Mouse (Mus musculus) stomach, embryonic 14.5 days (tissue): ENCODE data around the gene Cops4. TPM values are rescaled to one million over a fixed set of nuclear protein-coding genes. Genes with fewer than 3 reads are reported as not detected.
A peak's percentile ranks its signal among the peaks of the same experiment; 100 is the strongest.

Source experiments
- ATAC-seq: fragments of 200-750 bp; cut with Nextera tagmentation; 2 replicates; pipeline ENCODE4 v1.8.0; 2017; ENCODE audit warnings: low read depth, moderate TSS enrichment; ENCODE audit not compliant: insufficient number of reproducible peaks, insufficient read depth, low FRiP score
- H3K27ac ChIP-seq: fragments of 300-500 bp; sonication (generic); 2 replicates; pipeline ENCODE4 v1.5.1; 2014; ENCODE audit warnings: mild to moderate bottlenecking, low read length, moderate library complexity, mixed read lengths
- H3K27me3 ChIP-seq: fragments of 300-500 bp; sonication (generic); 2 replicates; pipeline ENCODE4 v1.6.1; 2014; ENCODE audit warnings: low read length, control low read depth, mixed read lengths; ENCODE audit not compliant: control insufficient read depth, insufficient read depth
- H3K36me3 ChIP-seq: fragments of 300-500 bp; sonication (generic); 2 replicates; pipeline ENCODE4 v1.6.1; 2014; ENCODE audit warnings: mild to moderate bottlenecking, control low read depth, low read length, moderate library complexity, mixed read lengths; ENCODE audit not compliant: control insufficient read depth, insufficient read depth
- H3K4me1 ChIP-seq: fragments of 300-500 bp; sonication (generic); 2 replicates; pipeline ENCODE4 v1.6.1; 2014; ENCODE audit warnings: low read length, control low read depth, mixed read lengths; ENCODE audit not compliant: control insufficient read depth, insufficient read depth
- H3K4me2 ChIP-seq: fragments of 300-500 bp; sonication (generic); replicated peaks from 2 replicates; pipeline ENCODE4 v1.6.1; 2014; ENCODE audit warnings: low read depth, low read length, control low read depth
- H3K4me3 ChIP-seq: fragments of 300-500 bp; sonication (generic); 2 replicates; pipeline ENCODE4 v1.5.1; 2014; ENCODE audit warnings: low read depth, low read length, control low read depth
- H3K9ac ChIP-seq: fragments of 300-500 bp; sonication (generic); replicated peaks from 2 replicates; pipeline ENCODE4 v1.6.1; 2014; ENCODE audit warnings: low read depth, mild to moderate bottlenecking, control low read depth, low read length, moderate library complexity, mixed read lengths
- H3K9me3 ChIP-seq: fragments of 300-500 bp; sonication (generic); 2 replicates; pipeline ENCODE4 v1.6.1; 2016; ENCODE audit warnings: low read depth, low read length, control low read depth; ENCODE audit not compliant: control insufficient read depth
- WGBS: fragments of 180-500 bp; shearing (Covaris S2); extraction: QIAGEN DNeasy Blood & Tissue Kit; methylation state at CpG from one replicate; pipeline ENCODE4 v1.1.7; 2014; 5-methylcytosine and 5-hydroxymethylcytosine counted together
- polyA plus RNA-seq: library from polyadenylated mRNA; unstranded; fragments of >200 nt; fragmentation: Nextera tagmentation; extraction: Ambion mirVana; gene quantifications from 2 replicates; pipeline ENCODE4 v1.2.1, GENCODE M21; 2014

Gene Cops4
- polyA plus RNA-seq, 1 experiment from 2014 or later, result 187 TPM

DNA sequence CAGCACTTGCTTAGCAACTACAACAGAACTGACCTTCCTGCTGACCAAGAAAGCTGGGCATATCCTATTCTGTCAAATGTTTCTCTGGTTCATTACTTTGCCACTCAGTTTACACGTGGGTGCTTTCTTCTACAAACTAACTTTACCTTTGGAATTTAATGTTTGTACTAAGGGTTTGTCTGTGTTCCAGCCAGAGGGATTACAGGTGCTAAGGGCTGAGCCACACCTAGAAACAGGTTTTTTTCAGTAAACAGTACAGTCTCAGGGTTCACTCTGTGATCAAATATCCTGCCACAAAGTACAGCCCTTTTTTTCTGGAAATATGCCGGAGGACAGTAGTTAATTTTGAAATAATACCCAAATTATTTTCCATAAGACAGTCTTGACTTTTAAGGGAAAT, 30.1 kb downstream of the Cops4 start:
- WGBS, result 54% methylated on average over 2 of the region's 2 CpGs
- Histone ChIP-seq H3K4me3 (no peak overlapping the region), H3K27ac (peak overlapping the region; percentile 78), H3K9me3 (no peaks in the 10 kb centered on the region), H3K9ac (no peak overlapping the region), H3K27me3 (no peaks in the 10 kb centered on the region), H3K4me2 (no peak overlapping the region), H3K36me3 (peaks cover 50% of the 10 kb centered on the region), H3K4me1 (0 out of 2 replicates have a peak, but pooled peaks cover 5% of the 10 kb centered on the region)
- ATAC-seq, result peak; percentile 82

DNA sequence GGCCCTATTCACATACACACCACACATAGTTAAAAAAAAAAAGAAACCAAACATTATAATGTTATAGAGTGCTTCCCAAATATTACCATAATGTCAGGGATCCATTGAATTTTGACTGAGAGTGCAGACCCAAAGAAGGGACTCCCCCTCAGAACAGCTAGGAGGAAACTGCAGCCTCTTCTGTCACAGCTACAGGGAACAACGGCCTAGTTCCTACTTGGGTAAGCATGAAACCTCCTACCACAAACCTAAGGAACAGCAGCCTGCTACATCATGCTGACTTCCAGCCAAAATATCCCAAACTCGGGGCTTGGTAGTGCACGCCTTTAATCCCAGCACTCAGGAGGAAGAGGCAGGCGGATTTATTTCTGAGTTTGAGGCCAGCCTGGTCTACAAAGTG, 31.2 kb downstream of the Cops4 start:
- no peak for ATAC-seq
- no peak overlapping the region for H3K27ac ChIP-seq

DNA sequence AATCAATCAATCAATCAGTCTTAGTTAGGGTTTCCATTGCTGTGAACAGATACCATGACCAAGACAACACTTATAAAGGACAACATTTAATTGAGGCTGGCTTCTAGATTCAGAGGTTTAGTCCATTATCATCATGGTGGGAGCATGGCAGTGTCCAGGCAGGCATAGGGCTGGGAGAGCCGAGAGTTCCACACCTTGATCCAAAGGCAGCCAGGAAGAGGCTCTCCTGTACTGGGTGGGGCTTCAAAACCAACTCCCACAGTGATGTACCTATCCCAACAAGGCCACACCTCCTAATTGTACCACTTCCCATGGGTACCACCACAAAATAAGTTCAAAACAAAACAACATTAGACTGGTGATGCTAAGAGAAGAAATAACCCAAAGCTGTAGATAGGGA, 32.0 kb downstream of the Cops4 start:
- ATAC-seq, result no peak
- Histone ChIP-seq H3K36me3 (peaks cover 34% of the 10 kb centered on the region), H3K4me2 (no peak overlapping the region), H3K4me1 (0 out of 2 replicates have a peak, but pooled peaks cover 5% of the 10 kb centered on the region), H3K27ac (no peak overlapping the region), H3K27me3 (no peaks in the 10 kb centered on the region), H3K4me3 (no peak overlapping the region), H3K9me3 (no peaks in the 10 kb centered on the region), H3K9ac (no peak overlapping the region)
- 95% methylated on average over 1 of the region's 1 CpGs for WGBS

More for the DNA sequence above, 31.2 kb downstream of the Cops4 start:
- Histone ChIP-seq H3K4me1 (0 out of 2 replicates have a peak, but pooled peaks cover 5% of the 10 kb centered on the region), H3K9me3 (no peaks in the 10 kb centered on the region), H3K36me3 (peaks cover 43% of the 10 kb centered on the region), H3K9ac (no peak overlapping the region), H3K27me3 (no peaks in the 10 kb centered on the region), H3K4me3 (no peak overlapping the region), H3K4me2 (no peak overlapping the region)
- 93% methylated on average over 4 of the region's 4 CpGs for WGBS

DNA sequence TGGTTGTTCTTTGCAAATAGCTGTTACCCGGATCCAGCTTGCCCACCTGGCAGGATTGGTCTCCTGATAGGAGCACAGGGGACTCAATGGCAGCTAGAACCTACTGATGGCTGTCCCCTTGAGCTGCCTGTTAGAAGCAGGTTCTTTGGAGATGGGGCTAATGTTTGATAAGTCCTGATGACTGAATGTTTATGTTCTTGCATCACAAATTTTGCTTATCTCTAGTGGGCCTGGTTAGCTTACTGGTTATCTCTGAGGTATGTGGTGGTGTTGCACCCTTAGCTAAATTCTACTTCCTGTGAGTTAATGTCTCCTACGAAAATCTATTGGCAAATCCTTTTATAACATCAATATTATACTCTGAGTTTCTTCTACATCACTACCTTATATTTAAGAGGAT, 33.8 kb downstream of the Cops4 start:
- Histone ChIP-seq H3K9me3 (no peaks in the 10 kb centered on the region), H3K9ac (no peak overlapping the region), H3K4me1 (0 out of 2 replicates have a peak, but pooled peaks cover 5% of the 10 kb centered on the region), H3K4me2 (no peak overlapping the region), H3K36me3 (peaks cover 20% of the 10 kb centered on the region), H3K4me3 (no peak overlapping the region), H3K27me3 (no peaks in the 10 kb centered on the region), H3K27ac (no peak overlapping the region)
- WGBS, result 58% methylated on average over 2 of the region's 2 CpGs
- ATAC-seq, result no peak

DNA sequence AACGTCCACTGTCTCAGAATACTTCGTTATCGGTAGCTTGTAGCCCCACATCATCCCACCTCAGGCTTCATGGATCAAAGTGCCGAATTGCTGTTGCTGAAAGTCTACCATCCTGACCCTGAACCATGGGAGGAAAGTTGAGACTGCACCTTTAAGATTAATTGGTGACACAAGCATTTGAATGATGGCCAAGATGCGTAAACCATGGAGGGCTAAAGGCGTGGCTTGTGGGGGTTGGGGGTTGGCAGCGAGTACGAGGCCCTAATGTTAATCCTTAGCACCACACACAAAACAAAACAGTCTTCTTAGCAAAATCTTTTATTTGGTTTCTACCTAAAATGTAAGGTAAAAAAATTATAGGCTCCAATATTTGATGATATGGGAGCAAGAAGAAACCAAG, 35.3 kb downstream of the Cops4 start:
- Histone ChIP-seq H3K27me3 (no peaks in the 10 kb centered on the region), H3K27ac (no peak overlapping the region), H3K36me3 (peaks cover 6% of the 10 kb centered on the region; the same call in 1 of the 2 replicates), H3K9me3 (no peaks in the 10 kb centered on the region), H3K4me3 (no peak overlapping the region), H3K9ac (no peak overlapping the region), H3K4me1 (0 out of 2 replicates have a peak, but pooled peaks cover 3% of the 10 kb centered on the region), H3K4me2 (no peak overlapping the region)
- no peak for ATAC-seq
- WGBS, result 37% methylated on average over 8 of the region's 8 CpGs

DNA sequence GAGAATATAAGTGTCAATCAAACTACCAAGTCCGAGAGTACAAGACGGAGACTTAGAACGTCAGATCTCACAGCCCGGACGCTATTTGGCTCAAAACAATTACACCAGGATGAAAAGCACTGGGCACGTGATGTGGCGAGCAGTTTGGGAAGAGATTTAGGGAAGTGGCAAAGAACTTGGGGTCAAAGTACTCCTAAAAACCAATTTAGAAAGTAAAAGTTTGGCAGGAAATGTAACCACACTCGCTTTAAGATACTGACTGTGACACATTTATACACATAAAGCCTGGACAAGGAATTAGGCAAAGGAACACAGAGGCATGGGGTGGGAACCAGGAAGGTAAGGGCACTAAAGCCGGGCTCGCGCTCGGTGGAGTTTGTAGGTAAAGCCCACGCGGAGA, 38.9 kb downstream of the Cops4 start:
- no peak overlapping the region for H3K27ac ChIP-seq

DNA sequence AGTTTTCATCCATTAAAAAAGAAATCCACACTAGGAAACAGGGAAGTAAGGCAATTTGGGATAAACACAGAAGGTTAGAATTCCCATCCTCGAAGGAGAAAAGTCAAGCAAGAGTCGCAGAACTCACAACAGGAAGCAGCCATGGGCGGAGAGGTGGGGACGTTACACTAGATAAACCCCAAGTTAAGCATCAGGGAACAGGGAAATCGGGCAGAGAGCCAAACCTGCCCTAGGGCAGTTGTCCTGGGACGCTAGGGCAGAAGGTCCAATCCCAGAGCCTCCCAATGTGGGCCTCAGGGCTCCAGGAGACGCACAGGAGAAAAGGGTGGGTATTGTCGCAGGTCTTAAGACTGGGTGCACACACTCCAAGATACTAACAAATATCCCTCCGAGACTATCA, 39.4 kb downstream of the Cops4 start:
- H3K9ac ChIP-seq, result no peak overlapping the region
- no peaks in the 10 kb centered on the region for H3K36me3 ChIP-seq
- no peaks in the 10 kb centered on the region for H3K4me1 ChIP-seq
- H3K4me2 ChIP-seq, result no peak overlapping the region
- no peak overlapping the region for H3K27ac ChIP-seq
- H3K27me3 ChIP-seq, result no peaks in the 10 kb centered on the region
- no peak overlapping the region for H3K4me3 ChIP-seq
- no peak for ATAC-seq
- no peaks in the 10 kb centered on the region for H3K9me3 ChIP-seq
- WGBS, result 70% methylated on average over 9 of the region's 9 CpGs

More for the DNA sequence above, 38.9 kb downstream of the Cops4 start:
- H3K27me3 ChIP-seq, result no peaks in the 10 kb centered on the region
- H3K4me2 ChIP-seq, result no peak overlapping the region
- no peaks in the 10 kb centered on the region for H3K4me1 ChIP-seq
- H3K9ac ChIP-seq, result no peak overlapping the region
- H3K36me3 ChIP-seq, result no peaks in the 10 kb centered on the region
- no peaks in the 10 kb centered on the region for H3K9me3 ChIP-seq
- 75% methylated on average over 14 of the region's 14 CpGs for whole genome bisulfite sequencing
- H3K4me3 ChIP-seq, result no peak overlapping the region
- ATAC-seq, result no peak

DNA sequence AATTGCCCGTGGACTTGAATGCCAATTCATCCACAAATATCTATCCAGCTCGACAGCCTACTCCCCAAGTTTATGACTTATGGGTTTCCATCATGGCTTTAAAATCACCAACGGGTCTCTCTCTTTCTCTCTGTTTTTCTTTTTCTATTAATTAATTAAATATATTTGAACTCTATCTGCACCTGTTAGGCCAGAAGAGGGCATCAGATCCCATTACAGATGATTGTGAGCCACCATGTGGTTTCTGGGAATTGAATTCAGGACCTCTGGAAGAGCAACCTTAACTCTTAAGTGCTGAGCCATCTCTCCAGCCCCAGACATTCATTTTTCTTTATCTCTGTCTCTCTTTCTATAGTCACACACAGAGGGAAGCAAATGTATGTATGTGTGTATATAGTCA, 40.7 kb downstream of the Cops4 start:
- 74% methylated on average over 3 of the region's 3 CpGs for WGBS
- Histone ChIP-seq H3K27me3 (no peaks in the 10 kb centered on the region), H3K27ac (no peak overlapping the region), H3K9me3 (no peaks in the 10 kb centered on the region), H3K9ac (no peak overlapping the region), H3K36me3 (no peaks in the 10 kb centered on the region), H3K4me1 (no peaks in the 10 kb centered on the region), H3K4me2 (no peak overlapping the region), H3K4me3 (no peak overlapping the region)
- no peak for ATAC-seq

DNA sequence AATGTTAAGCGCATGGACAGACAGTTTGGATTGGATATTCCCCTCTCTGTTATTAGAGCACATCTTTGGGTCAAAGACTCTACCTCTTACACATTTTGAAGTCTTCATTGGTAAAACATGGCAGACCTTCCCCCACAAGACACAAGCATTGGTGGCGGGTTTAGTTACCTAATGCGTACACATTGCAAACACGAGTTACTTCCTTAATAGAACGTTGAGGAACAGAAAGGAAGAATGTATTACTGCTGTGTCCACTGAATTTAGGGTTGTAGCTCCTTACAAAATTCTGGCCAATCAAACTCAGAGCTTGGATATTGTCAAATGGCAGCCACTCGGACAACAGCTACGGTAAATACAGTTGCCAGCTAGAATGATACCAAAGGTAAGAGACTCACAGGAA, 41.2 kb downstream of the Cops4 start:
- no peak overlapping the region for H3K4me2 ChIP-seq
- ATAC-seq, result no peak
- 94% methylated on average over 7 of the region's 7 CpGs for WGBS

More for the DNA sequence above, 41.2 kb downstream of the Cops4 start:
- Histone ChIP-seq H3K4me3 (no peak overlapping the region), H3K4me1 (no peaks in the 10 kb centered on the region), H3K36me3 (no peaks in the 10 kb centered on the region), H3K9me3 (no peaks in the 10 kb centered on the region), H3K9ac (no peak overlapping the region), H3K27me3 (no peaks in the 10 kb centered on the region), H3K27ac (no peak overlapping the region)
